Mouse (Mus musculus): ENCODE measurements around the gene Morc3.
A peak's percentile ranks its signal among the peaks of the same experiment; 100 is the strongest.

Gene Morc3

GRCm38 (mm10) chr16:93884086-93884721 is 52.3 kb downstream of the Morc3 start:
- DNase-seq, result peak in 1 of 2 experiments; percentile 20

GRCm38 (mm10) chr16:93884722-93885113 is 52.8 kb downstream of the Morc3 start:
- no peak for DNase-seq

- no peak for DNase-seq
Observed at GRCm38 (mm10) chr16:93888481-93888880, 56.6 kb downstream of the Morc3 start.

GRCm38 (mm10) chr16:93890948-93891604 is 59.2 kb downstream of the Morc3 start:
- no peak for DNase-seq

GRCm38 (mm10) chr16:93893285-93893684 is 61.4 kb downstream of the Morc3 start:
- DNase-seq, result no peak

GRCm38 (mm10) chr16:93903027-93903426 is 71.1 kb downstream of the Morc3 start:
- peak in 1 of 2 experiments; percentile 34 for DNase-seq

GRCm38 (mm10) chr16:93906156-93907014 is 74.5 kb downstream of the Morc3 start:
- peak; percentile 68 to 79 for DNase-seq

- no peak for DNase-seq
Observed at GRCm38 (mm10) chr16:93907761-93908160, 75.8 kb downstream of the Morc3 start.

GRCm38 (mm10) chr16:93908196-93908595 is 76.3 kb downstream of the Morc3 start:
- no peak for DNase-seq

GRCm38 (mm10) chr16:93909936-93910335 is 78.0 kb downstream of the Morc3 start:
- no peak for DNase-seq

GRCm38 (mm10) chr16:93910735-93911665 is 79.1 kb downstream of the Morc3 start:
- DNase-seq, result no peak

- peak; percentile 82 to 89 for DNase-seq
Observed at GRCm38 (mm10) chr16:93912158-93912557, 80.2 kb downstream of the Morc3 start.

- DNase-seq, result no peak
Observed at GRCm38 (mm10) chr16:93912808-93913207, 80.9 kb downstream of the Morc3 start.

- DNase-seq, result no peak
Observed at GRCm38 (mm10) chr16:93913881-93914576, 82.1 kb downstream of the Morc3 start.

- peak in 1 of 2 experiments; percentile 72 for DNase-seq
Observed at GRCm38 (mm10) chr16:93915338-93915849, 83.5 kb downstream of the Morc3 start.

GRCm38 (mm10) chr16:93917712-93918678 is 86.1 kb downstream of the Morc3 start:
- peak; percentile 72 to 87 for DNase-seq

- no peak for DNase-seq
Observed at GRCm38 (mm10) chr16:93918679-93919060, 86.7 kb downstream of the Morc3 start.

- DNase-seq, result no peak
Observed at GRCm38 (mm10) chr16:93919189-93919588, 87.3 kb downstream of the Morc3 start.

GRCm38 (mm10) chr16:93920673-93921072 is 88.8 kb downstream of the Morc3 start:
- no peak for DNase-seq

GRCm38 (mm10) chr16:93922835-93923389 is 91.0 kb downstream of the Morc3 start:
- DNase-seq, result no peak
